Mouse (Mus musculus): Measurements from ENCODE around the gene Tor1b. TPM values are rescaled to one million over a fixed set of nuclear protein-coding genes. Genes with fewer than 3 reads are reported as not detected.
"Not testable (repeated sequence)": the region's sequence is repeated elsewhere in the genome, so short reads cannot be mapped to it uniquely, and the experiment has no call there.

Gene Tor1b
- polyA plus RNA-seq, 1 experiment from 2014 or later: 38.9 TPM

GRCm38 (mm10) chr2:30928893-30929482 is 23.8 kb upstream of the Tor1b start:
- Histone ChIP-seq H3K9ac (replicated peaks; ENCODE audit: low read length) (no peak overlapping the region), H3K9me3 (ENCODE audit: low read length) (no peaks in the 10 kb centered on the region), H3K27me3 (ENCODE audit: insufficient read depth, low read length) (no peaks in the 10 kb centered on the region), H3K4me3 (ENCODE audit: low read length) (peak overlapping the region; percentile 35), H3K36me3 (ENCODE audit: insufficient read depth, low read length) (no peaks in the 10 kb centered on the region), H3K27ac (ENCODE audit: low read length) (no peak overlapping the region), H3K4me2 (replicated peaks; ENCODE audit: low read depth, low read length) (peak overlapping the region; percentile 62), H3K4me1 (ENCODE audit: insufficient read depth, low read length) (peaks cover 20% of the 10 kb centered on the region)
- ATAC-seq (ENCODE audit: low FRiP score, low TSS enrichment): peak; percentile 53; the same call in 1 of the 2 replicates
- 24% methylated on average over 12 of the region's 12 CpGs for WGBS

DNA sequence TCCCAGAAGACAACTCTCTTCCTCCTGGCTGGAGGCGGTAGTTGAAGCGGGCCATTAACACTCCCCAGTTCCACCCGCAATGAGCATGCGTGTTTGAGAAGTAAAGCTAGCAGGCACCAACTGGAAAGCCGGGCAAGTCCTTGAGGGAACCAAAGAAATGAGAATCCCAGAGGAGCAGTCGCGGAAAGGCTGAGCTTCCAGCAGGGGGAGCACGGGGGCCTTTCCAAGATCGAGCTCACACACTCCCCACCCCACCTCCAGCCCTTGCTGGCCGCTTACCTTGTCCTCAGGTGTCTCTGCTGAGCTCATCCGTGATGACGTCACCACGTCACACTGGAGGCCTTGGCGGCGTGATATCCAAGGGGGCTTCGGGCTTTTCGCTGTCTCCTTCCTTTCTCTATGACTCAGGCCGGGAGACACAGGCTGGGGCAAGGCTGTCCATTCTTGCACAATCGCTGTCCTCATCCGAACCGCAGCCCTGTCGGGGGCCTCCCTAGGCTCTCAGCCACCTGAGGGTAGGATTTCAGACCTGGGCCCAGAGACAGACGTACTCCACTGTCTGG is 23.2 kb upstream of the Tor1b start, which contains the start of gene Ptges:
Gene Ptges, minus strand, starts transcription at position 381 of the 563 bp plus-strand sequence.
- peak within 1 kb of the TSS; percentile 35 for H3K4me3 ChIP-seq (ENCODE audit: low read length)
- ATAC-seq (ENCODE audit: low FRiP score, low TSS enrichment): peak; percentile 62
- H3K9me3 ChIP-seq (ENCODE audit: low read length): no peaks in the 10 kb centered on the region
- H3K9ac ChIP-seq (replicated peaks; ENCODE audit: low read length): peak within 1 kb of the TSS; percentile 47; the same call in 1 of the 2 replicates
- WGBS: 1% methylated on average over 23 of the region's 23 CpGs
- no peak within 1 kb of the TSS for H3K27ac ChIP-seq (ENCODE audit: low read length)
- H3K36me3 ChIP-seq (ENCODE audit: insufficient read depth, low read length): no peaks in the 10 kb centered on the region
- no peaks in the 10 kb centered on the region for H3K27me3 ChIP-seq (ENCODE audit: insufficient read depth, low read length)
- peaks cover 20% of the 10 kb centered on the region for H3K4me1 ChIP-seq (ENCODE audit: insufficient read depth, low read length)
- H3K4me2 ChIP-seq (replicated peaks; ENCODE audit: low read depth, low read length): peak within 1 kb of the TSS; percentile 62

- not testable (repeated sequence) for H3K27me3 ChIP-seq (ENCODE audit: insufficient read depth, low read length); H3K36me3 ChIP-seq (ENCODE audit: insufficient read depth, low read length); H3K4me2 ChIP-seq (replicated peaks; ENCODE audit: low read depth, low read length); ATAC-seq (ENCODE audit: low FRiP score, low TSS enrichment); H3K4me3 ChIP-seq (ENCODE audit: low read length); H3K9ac ChIP-seq (replicated peaks; ENCODE audit: low read length); H3K9me3 ChIP-seq (ENCODE audit: low read length); H3K27ac ChIP-seq (ENCODE audit: low read length)
- H3K4me1 ChIP-seq (ENCODE audit: insufficient read depth, low read length): peaks cover 20% of the 10 kb centered on the region
- 94% methylated on average over 2 of the region's 2 CpGs for WGBS
Observed at GRCm38 (mm10) chr2:30930846-30931245, 21.9 kb upstream of the Tor1b start.

DNA sequence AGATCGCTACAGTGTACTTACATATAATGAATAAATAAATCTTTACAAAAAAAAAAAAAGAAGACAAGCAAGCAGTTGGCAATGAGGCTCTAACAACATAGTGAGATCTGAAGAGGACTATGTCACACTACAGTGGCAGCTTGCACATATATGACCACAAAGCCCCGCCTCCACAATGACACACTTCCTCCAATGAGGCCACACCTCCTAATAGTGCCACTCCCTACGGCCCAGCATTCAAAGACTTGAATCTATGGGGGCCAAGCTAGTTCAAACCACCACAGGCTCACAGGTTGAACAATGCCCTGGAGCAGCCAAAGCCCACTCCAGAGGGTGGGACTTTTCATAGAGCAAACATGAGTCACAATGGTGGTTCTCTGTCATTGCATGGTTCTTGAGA is 20.8 kb upstream of the Tor1b start:
- H3K4me2 ChIP-seq (replicated peaks; ENCODE audit: low read depth, low read length): no peak overlapping the region
- no peak overlapping the region for H3K4me3 ChIP-seq (ENCODE audit: low read length)
- H3K27ac ChIP-seq (ENCODE audit: low read length): no peak overlapping the region
- H3K36me3 ChIP-seq (ENCODE audit: insufficient read depth, low read length): no peaks in the 10 kb centered on the region
- no peak for ATAC-seq (ENCODE audit: low FRiP score, low TSS enrichment)
- WGBS: 78% methylated on average over 3 of the region's 3 CpGs
- no peak overlapping the region for H3K9ac ChIP-seq (replicated peaks; ENCODE audit: low read length)
- H3K9me3 ChIP-seq (ENCODE audit: low read length): no peaks in the 10 kb centered on the region
- peaks cover 20% of the 10 kb centered on the region for H3K4me1 ChIP-seq (ENCODE audit: insufficient read depth, low read length)
- H3K27me3 ChIP-seq (ENCODE audit: insufficient read depth, low read length): no peaks in the 10 kb centered on the region

DNA sequence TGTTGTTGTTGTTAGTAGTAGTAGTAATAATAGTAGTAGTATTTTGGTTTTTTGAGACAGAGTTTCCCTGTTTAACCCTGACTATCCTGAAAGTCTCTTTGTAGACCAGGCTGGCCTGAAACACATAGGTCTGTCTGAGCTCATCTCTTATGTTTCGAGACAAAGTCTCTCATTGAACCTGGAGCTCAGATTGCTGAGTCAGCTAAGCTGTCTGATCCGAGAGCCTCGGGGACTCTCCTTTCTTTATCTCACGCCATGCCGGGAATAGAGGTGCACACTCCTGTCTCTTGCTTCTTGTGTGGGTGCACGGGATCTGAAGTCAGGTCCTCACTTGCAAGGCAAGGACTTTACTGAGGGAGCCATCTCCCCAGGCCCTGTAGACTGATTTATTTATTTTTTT is 19.7 kb upstream of the Tor1b start:
- H3K4me3 ChIP-seq (ENCODE audit: low read length): no peak overlapping the region
- no peak overlapping the region for H3K27ac ChIP-seq (ENCODE audit: low read length)
- WGBS: 85% methylated on average over 6 of the region's 6 CpGs
- ATAC-seq (ENCODE audit: low FRiP score, low TSS enrichment): no peak
- H3K4me1 ChIP-seq (ENCODE audit: insufficient read depth, low read length): peaks cover 14% of the 10 kb centered on the region; the same call in 1 of the 2 replicates
- no peaks in the 10 kb centered on the region for H3K36me3 ChIP-seq (ENCODE audit: insufficient read depth, low read length)
- no peaks in the 10 kb centered on the region for H3K27me3 ChIP-seq (ENCODE audit: insufficient read depth, low read length)
- H3K9ac ChIP-seq (replicated peaks; ENCODE audit: low read length): no peak overlapping the region
- H3K9me3 ChIP-seq (ENCODE audit: low read length): no peaks in the 10 kb centered on the region
- H3K4me2 ChIP-seq (replicated peaks; ENCODE audit: low read depth, low read length): no peak overlapping the region

DNA sequence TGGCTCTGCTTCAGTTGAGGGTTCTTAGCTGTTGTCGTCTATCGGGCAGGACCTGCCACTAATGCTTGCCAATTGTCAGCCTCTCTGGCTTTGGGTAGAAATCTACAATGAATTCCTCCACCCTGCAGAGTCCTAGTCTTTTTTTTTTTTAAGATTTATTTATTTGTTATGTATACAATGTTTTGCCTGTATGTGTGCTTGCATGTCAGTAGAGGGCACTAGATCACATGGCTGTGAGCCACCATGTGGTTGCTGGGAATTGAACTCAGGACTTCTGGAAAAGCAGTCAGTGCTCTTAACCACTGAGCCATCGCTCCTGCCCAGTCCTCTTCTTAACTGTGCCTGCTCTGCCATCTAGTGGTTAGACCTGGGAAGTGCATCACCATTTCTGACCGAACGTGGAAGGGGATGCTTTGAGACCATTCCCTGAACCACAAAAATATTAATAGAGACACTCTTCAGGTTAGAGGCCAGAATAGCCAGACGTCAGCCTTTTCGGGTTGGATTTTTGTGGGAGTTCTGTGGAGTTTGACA is 18.8 kb upstream of the Tor1b start:
- Histone ChIP-seq H3K27ac (ENCODE audit: low read length) (no peak overlapping the region), H3K27me3 (ENCODE audit: insufficient read depth, low read length) (no peaks in the 10 kb centered on the region), H3K36me3 (ENCODE audit: insufficient read depth, low read length) (no peaks in the 10 kb centered on the region), H3K4me2 (replicated peaks; ENCODE audit: low read depth, low read length) (no peak overlapping the region), H3K9me3 (ENCODE audit: low read length) (no peaks in the 10 kb centered on the region), H3K9ac (replicated peaks; ENCODE audit: low read length) (no peak overlapping the region), H3K4me1 (ENCODE audit: insufficient read depth, low read length) (peaks cover 9% of the 10 kb centered on the region; the same call in 1 of the 2 replicates), H3K4me3 (ENCODE audit: low read length) (no peak overlapping the region)
- ATAC-seq (ENCODE audit: low FRiP score, low TSS enrichment): no peak
- WGBS: 24% methylated on average over 7 of the region's 7 CpGs

GRCm38 (mm10) chr2:30936808-30937207 is 16.0 kb upstream of the Tor1b start:
- Histone ChIP-seq H3K4me1 (ENCODE audit: insufficient read depth, low read length) (no peaks in the 10 kb centered on the region), H3K4me2 (replicated peaks; ENCODE audit: low read depth, low read length) (no peak overlapping the region), H3K27ac (ENCODE audit: low read length) (no peak overlapping the region), H3K4me3 (ENCODE audit: low read length) (no peak overlapping the region), H3K9me3 (ENCODE audit: low read length) (no peaks in the 10 kb centered on the region), H3K9ac (replicated peaks; ENCODE audit: low read length) (no peak overlapping the region), H3K27me3 (ENCODE audit: insufficient read depth, low read length) (no peaks in the 10 kb centered on the region), H3K36me3 (ENCODE audit: insufficient read depth, low read length) (no peaks in the 10 kb centered on the region)
- WGBS: 86% methylated on average over 3 of the region's 3 CpGs
- ATAC-seq (ENCODE audit: low FRiP score, low TSS enrichment): no peak

DNA sequence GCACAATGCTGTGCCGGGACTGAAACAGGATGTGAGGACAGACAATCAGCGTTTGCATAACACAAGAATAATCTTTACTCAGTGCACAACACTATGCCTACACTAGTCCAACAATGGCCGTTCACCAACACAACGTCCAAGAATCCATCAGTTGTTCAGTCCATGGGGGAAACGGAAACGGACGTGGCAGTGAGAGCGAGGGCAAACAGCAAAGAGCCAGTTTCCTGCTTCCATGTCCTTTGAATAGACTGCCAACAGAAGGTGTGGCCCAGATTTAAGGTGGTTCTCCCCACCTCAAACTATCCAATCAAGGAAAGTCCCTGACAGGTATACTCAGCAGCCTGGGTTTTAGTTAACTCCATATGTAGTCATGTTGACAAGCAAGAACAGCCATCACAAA is 15.0 kb upstream of the Tor1b start:
- no peaks in the 10 kb centered on the region for H3K36me3 ChIP-seq (ENCODE audit: insufficient read depth, low read length)
- no peak overlapping the region for H3K4me2 ChIP-seq (replicated peaks; ENCODE audit: low read depth, low read length)
- no peak for ATAC-seq (ENCODE audit: low FRiP score, low TSS enrichment)
- no peak overlapping the region for H3K27ac ChIP-seq (ENCODE audit: low read length)
- H3K9me3 ChIP-seq (ENCODE audit: low read length): no peaks in the 10 kb centered on the region
- WGBS: 84% methylated on average over 8 of the region's 8 CpGs
- H3K4me1 ChIP-seq (ENCODE audit: insufficient read depth, low read length): 0 out of 2 replicates have a peak, but pooled peaks cover 3% of the 10 kb centered on the region
- H3K4me3 ChIP-seq (ENCODE audit: low read length): no peak overlapping the region
- no peak overlapping the region for H3K9ac ChIP-seq (replicated peaks; ENCODE audit: low read length)
- no peaks in the 10 kb centered on the region for H3K27me3 ChIP-seq (ENCODE audit: insufficient read depth, low read length)

DNA sequence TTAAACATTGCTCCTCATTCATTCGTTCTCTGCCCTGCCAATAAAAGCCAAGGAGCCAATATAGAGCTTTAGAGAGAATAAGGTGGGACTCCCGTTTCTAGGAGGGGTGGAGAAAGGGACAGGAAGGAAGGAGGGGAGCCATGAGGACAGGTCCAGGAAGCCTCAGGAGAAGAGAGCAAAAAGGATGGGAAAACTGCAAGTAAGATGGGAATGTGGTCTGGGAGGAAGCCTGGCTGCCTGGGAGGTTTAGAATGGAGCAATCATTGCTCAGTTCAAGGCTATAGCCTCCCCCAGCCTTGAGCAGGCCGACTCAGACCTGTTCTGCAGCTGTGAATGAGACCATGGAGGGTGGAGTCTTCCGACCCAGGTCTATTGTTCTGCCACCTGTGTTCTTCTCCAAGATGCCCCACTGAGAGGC is 14.2 kb upstream of the Tor1b start:
- H3K36me3 ChIP-seq (ENCODE audit: insufficient read depth, low read length): no peaks in the 10 kb centered on the region
- ATAC-seq (ENCODE audit: low FRiP score, low TSS enrichment): no peak
- H3K27me3 ChIP-seq (ENCODE audit: insufficient read depth, low read length): no peaks in the 10 kb centered on the region
- no peak overlapping the region for H3K9ac ChIP-seq (replicated peaks; ENCODE audit: low read length)
- 34% methylated on average over 4 of the region's 4 CpGs for whole genome bisulfite sequencing
- H3K4me2 ChIP-seq (replicated peaks; ENCODE audit: low read depth, low read length): no peak overlapping the region
- H3K27ac ChIP-seq (ENCODE audit: low read length): no peak overlapping the region
- H3K4me3 ChIP-seq (ENCODE audit: low read length): no peak overlapping the region
- H3K9me3 ChIP-seq (ENCODE audit: low read length): no peaks in the 10 kb centered on the region
- 0 out of 2 replicates have a peak, but pooled peaks cover 3% of the 10 kb centered on the region for H3K4me1 ChIP-seq (ENCODE audit: insufficient read depth, low read length)

GRCm38 (mm10) chr2:30941586-30941985 is 11.2 kb upstream of the Tor1b start:
- no peaks in the 10 kb centered on the region for H3K27me3 ChIP-seq (ENCODE audit: insufficient read depth, low read length)
- H3K4me1 ChIP-seq (ENCODE audit: insufficient read depth, low read length): 0 out of 2 replicates have a peak, but pooled peaks cover 3% of the 10 kb centered on the region
- H3K9me3 ChIP-seq (ENCODE audit: low read length): no peaks in the 10 kb centered on the region
- no peak overlapping the region for H3K4me2 ChIP-seq (replicated peaks; ENCODE audit: low read depth, low read length)
- WGBS: 84% methylated on average over 5 of the region's 5 CpGs
- no peak overlapping the region for H3K27ac ChIP-seq (ENCODE audit: low read length)
- H3K9ac ChIP-seq (replicated peaks; ENCODE audit: low read length): no peak overlapping the region
- H3K36me3 ChIP-seq (ENCODE audit: insufficient read depth, low read length): no peaks in the 10 kb centered on the region
- no peak overlapping the region for H3K4me3 ChIP-seq (ENCODE audit: low read length)
- no peak for ATAC-seq (ENCODE audit: low FRiP score, low TSS enrichment)
